29 mouse cellular contexts compared by ENCODE assay signal in the genomic region with DNA sequence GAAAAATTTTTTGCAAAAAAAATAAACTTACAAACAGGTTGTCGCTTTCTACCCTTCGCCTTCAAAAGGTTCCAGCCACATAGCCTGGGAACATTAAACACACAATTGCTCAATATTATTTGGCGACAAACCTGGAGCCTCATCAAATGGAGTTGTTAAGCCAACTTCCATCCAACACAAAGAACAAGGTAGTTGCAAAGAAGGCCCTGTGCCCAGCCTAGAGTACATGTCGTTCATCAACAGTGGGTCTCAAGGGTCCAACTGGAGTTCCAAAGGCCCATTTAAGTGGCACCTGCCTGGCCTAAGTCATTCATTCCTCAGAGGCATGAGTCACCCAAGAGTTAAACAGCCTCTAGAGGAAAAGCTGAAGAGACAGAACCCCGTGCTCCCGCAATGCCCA. TPM values are rescaled to one million over a fixed set of nuclear protein-coding genes. Genes with fewer than 3 reads are reported as not detected.
DNase-seq lines count a peak whose midpoint lies in the region; ATAC-seq and TF ChIP-seq lines count a peak whose summit lies in the region.
"Had no signal": no experiment of that assay in that cellular context is flagged by ENCODE, and none has a peak within 500 bp of the region (broad histone marks: within the 10 kb centered on the region; RNA-seq: fewer than 3 reads in every experiment).

No protein-coding gene starts in this region.

- H3K27ac ChIP-seq in heart, embryonic 16.5 days (ENCODE audit: low read length), result peak overlapping the region; percentile 92
- H3K27ac ChIP-seq in hindbrain, embryonic 14.5 days, result no peak overlapping the region
- H3K27ac ChIP-seq: forebrain, embryonic 12.5 days; hindbrain, embryonic 13.5 days; liver, embryonic 13.5 days; midbrain, embryonic 12.5 days; neural tube, embryonic 12.5 days had no signal

- H3K4me1 ChIP-seq in heart, embryonic 16.5 days (ENCODE audit: control insufficient read depth, insufficient read depth, low read length), result peaks cover 21% of the 10 kb centered on the region
- H3K4me1 ChIP-seq in lung, adult 2 months (ENCODE audit: control insufficient read depth, insufficient read depth, low read length), result no peaks in the 10 kb centered on the region; the same call in 1 of the 2 replicates
- no peaks in the 10 kb centered on the region for H3K4me1 ChIP-seq in hindbrain, embryonic 14.5 days (replicated peaks; ENCODE audit: control insufficient read depth, insufficient read depth, low read length)
- H3K4me1 ChIP-seq: forebrain, embryonic 12.5 days; neural tube, embryonic 12.5 days had no signal

- no peak overlapping the region for H3K4me2 ChIP-seq in heart, embryonic 16.5 days (ENCODE audit: low read depth, low read length)
- H3K4me2 ChIP-seq in hindbrain, embryonic 14.5 days (replicated peaks), result no peak overlapping the region
- H3K4me2 ChIP-seq: forebrain, embryonic 12.5 days; hindbrain, embryonic 13.5 days; liver, embryonic 13.5 days; midbrain, embryonic 12.5 days; neural tube, embryonic 12.5 days had no signal

- no peak for TF ChIP-seq POLR2A in lung, adult 2 months (IDR thresholded peaks at IDR 0.05; ENCODE audit: borderline replicate concordance, extremely low read depth, low read depth, low read length)

- H3K27me3 ChIP-seq in heart, embryonic 16.5 days (ENCODE audit: control insufficient read depth, insufficient read depth, low read length), result no peaks in the 10 kb centered on the region
- no peaks in the 10 kb centered on the region for H3K27me3 ChIP-seq in hindbrain, embryonic 14.5 days (ENCODE audit: control insufficient read depth, insufficient read depth, low read length)
- H3K27me3 ChIP-seq: forebrain, embryonic 12.5 days; hindbrain, embryonic 13.5 days; liver, embryonic 13.5 days; megakaryocyte, embryonic 14.5 days; midbrain, embryonic 12.5 days; neural tube, embryonic 12.5 days had no signal

- TF ChIP-seq CTCF in lung, adult 2 months (IDR thresholded peaks at IDR 0.05; ENCODE audit: insufficient read depth, low read length), result no peak

- no peak overlapping the region for H3K9ac ChIP-seq in heart, embryonic 16.5 days (ENCODE audit: low read length)
- no peak overlapping the region for H3K9ac ChIP-seq in hindbrain, embryonic 14.5 days
- H3K9ac ChIP-seq: forebrain, embryonic 12.5 days; forebrain, postnatal 0 days; hindbrain, embryonic 13.5 days; liver, embryonic 13.5 days; midbrain, embryonic 12.5 days; neural tube, embryonic 12.5 days had no signal

- no peak overlapping the region for H3K4me3 ChIP-seq in heart, embryonic 16.5 days (ENCODE audit: low read length)
- H3K4me3 ChIP-seq in lung, adult 2 months (replicated peaks; ENCODE audit: extremely low read depth, low read depth, low read length), result no peak overlapping the region
- H3K4me3 ChIP-seq in hindbrain, embryonic 14.5 days (replicated peaks; ENCODE audit: low read length), result no peak overlapping the region
- H3K4me3 ChIP-seq: erythroblast, embryonic 14.5 days; forebrain, embryonic 12.5 days; heart, embryonic 10.5 days; hindbrain, embryonic 13.5 days; liver, embryonic 13.5 days; megakaryocyte, embryonic 14.5 days; midbrain, embryonic 12.5 days; myocyte; neural tube, embryonic 12.5 days had no signal

- 81% methylated on average over 6 of the region's 6 CpGs for WGBS in heart, embryonic 16.5 days
- WGBS in lung, adult 2 months, result 71% methylated on average over 6 of the region's 6 CpGs
- 93% methylated on average over 6 of the region's 6 CpGs for WGBS in hindbrain, embryonic 14.5 days

- H3K36me3 ChIP-seq in heart, embryonic 16.5 days (ENCODE audit: control insufficient read depth, insufficient read depth), result peaks cover 20% of the 10 kb centered on the region
- peaks cover 11% of the 10 kb centered on the region; the same call in 1 of the 2 replicates for H3K36me3 ChIP-seq in hindbrain, embryonic 14.5 days (replicated peaks; ENCODE audit: control insufficient read depth, insufficient read depth)

- no peak for DNase-seq in heart, adult 18-20 months
- peak; percentile 64 for DNase-seq in fat pad, adult 2 months (ENCODE audit: extremely low read depth, low read depth, low spot score)
- peak; percentile 43 for DNase-seq in lung, adult 2 months
- peak; percentile 87 for DNase-seq in lung, postnatal 36 days
- DNase-seq in thymus, postnatal 4 days, result no peak
- no peak for DNase-seq in hindbrain, embryonic 14.5 days (ENCODE audit: low spot score)
- DNase-seq: adrenal gland, postnatal 25 days; cerebellum, adult 18-20 months; cerebellum, postnatal 10 days; forebrain, postnatal 0 days; heart, postnatal 4 days; kidney, adult 9 months; kidney, postnatal 10 days; layer of hippocampus, adult 9-11 months; liver, embryonic 13.5 days; right cerebral cortex, postnatal 4 days; thymus, adult 2 months; thymus, postnatal 36 days had no signal

- H3K9me3 ChIP-seq in heart, embryonic 16.5 days (replicated peaks; ENCODE audit: control insufficient read depth, low read length), result no peaks in the 10 kb centered on the region
- no peaks in the 10 kb centered on the region for H3K9me3 ChIP-seq in hindbrain, embryonic 14.5 days (ENCODE audit: control insufficient read depth, low read length)
- H3K9me3 ChIP-seq: forebrain, embryonic 12.5 days; heart, embryonic 10.5 days; hindbrain, embryonic 13.5 days; liver, embryonic 13.5 days; megakaryocyte, embryonic 14.5 days; midbrain, embryonic 12.5 days; neural tube, embryonic 12.5 days had no signal

- no peak for ATAC-seq in heart, embryonic 16.5 days (replicated peaks; ENCODE audit: extremely low read depth, insufficient read depth, low FRiP score)
- no peak for ATAC-seq in hindbrain, embryonic 14.5 days (ENCODE audit: low FRiP score)
- ATAC-seq: CD4-positive, CD25-positive, alpha-beta regulatory T cell, adult 4 months; forebrain, postnatal 0 days; intestine, postnatal 0 days had no signal

RNA-seq across cellular contexts. Expression of a gene that starts 52.6 kb away (rescaled TPM):
- 26.8 and 27.3 TPM in 2 replicates for polyA plus RNA-seq in heart, embryonic 16.5 days (2015; fragmentation: Nextera tagmentation; extraction: Ambion mirVana)
- 10 to 100 TPM; 10.6 to 14.2 TPM for total RNA-seq in heart, adult 18-20 months (2021)
- 16.6 and 20.1 TPM in 2 replicates for polyA plus RNA-seq in lung, adult 2 months (2012; rRNA removed)
- 80.8 and 87.1 TPM in 2 replicates for polyA plus RNA-seq in hindbrain, embryonic 14.5 days (2014; fragmentation: Nextera tagmentation; extraction: Ambion mirVana)

Comparison
In these comparisons a context has a peak if more than half of its experiments do, and no peak if none do; other contexts are left out.
1. DNase-seq: peak in fat pad, adult 2 months (single experiment), lung, adult 2 months (single experiment) and lung, postnatal 36 days (single experiment); none in heart, adult 18-20 months (0 of 2), thymus, postnatal 4 days (single experiment) and hindbrain, embryonic 14.5 days (single experiment).